Mouse (Mus musculus) testis, adult 2 months (tissue): ENCODE measurements at regions not wholly inside any gene's neighbourhood (a gene's known extent, or its start where the extent isn't known, plus 50 kb on each side); places are given as distances from the start of the nearest gene placed in this dataset.

ENCODE experiments used
- H3K27ac ChIP-seq: fragments of 200-500 bp; 2 replicates; pipeline ENCODE4 v1.5.1; 2012; ENCODE audit warnings: low read depth, low read length; ENCODE audit not compliant: control insufficient read depth, insufficient read depth
- H3K27me3 ChIP-seq: fragments of 200-500 bp; 2 replicates; pipeline ENCODE4 v1.6.1; 2012; ENCODE audit warnings: mild to moderate bottlenecking, low read length, moderate library complexity; ENCODE audit not compliant: control insufficient read depth, insufficient read depth
- H3K36me3 ChIP-seq: fragments of 200-500 bp; 2 replicates; pipeline ENCODE4 v1.6.1; 2012; ENCODE audit warnings: mild to moderate bottlenecking, low read length; ENCODE audit not compliant: control insufficient read depth, insufficient read depth
- H3K4me1 ChIP-seq: fragments of 200-500 bp; 2 replicates; pipeline ENCODE4 v1.6.1; 2012; ENCODE audit warnings: low read length; ENCODE audit not compliant: control insufficient read depth, insufficient read depth
- H3K4me3 ChIP-seq: fragments of 200-500 bp; 2 replicates; pipeline ENCODE4 v1.5.1; 2012; ENCODE audit warnings: low read depth, mild to moderate bottlenecking, low read length, moderate library complexity, mixed read lengths; ENCODE audit not compliant: control insufficient read depth
- CTCF ChIP-seq: fragments of 200-500 bp; IDR thresholded peaks from 2 replicates; pipeline ENCODE4 v1.5.1; 2012; ENCODE audit warnings: low read depth, mild to moderate bottlenecking, inconsistent platforms, low read length, moderate library complexity; ENCODE audit not compliant: control insufficient read depth, insufficient read depth, insufficient replicate concordance
- POLR2A ChIP-seq: fragments of 200-500 bp; IDR thresholded peaks from 2 replicates; pipeline ENCODE4 v1.6.1; 2012; ENCODE audit warnings: low read depth, mild to moderate bottlenecking, inconsistent platforms, low read length, moderate library complexity; ENCODE audit not compliant: control insufficient read depth

- Histone ChIP-seq H3K36me3 (no peaks in the 10 kb centered on the region), H3K27me3 (no peaks in the 10 kb centered on the region), H3K4me3 (no peak overlapping the region), H3K4me1 (no peaks in the 10 kb centered on the region), H3K27ac (no peak overlapping the region)
- TF ChIP-seq CTCF (peak; percentile 46; the same call in 1 of the 2 replicates), POLR2A (no peak)
These were observed 345.0 kb downstream of the Ttll7 start for GRCm38 (mm10) chr3:147197215-147197614.

GRCm38 (mm10) chr3:147211127-147211940 is 359.2 kb downstream of the Ttll7 start:
- TF ChIP-seq CTCF (no peak), POLR2A (no peak)
- no peak overlapping the region for H3K27ac ChIP-seq

GRCm38 (mm10) chr3:147228663-147229062 is 376.5 kb downstream of the Ttll7 start:
- Histone ChIP-seq H3K4me3 (no peak overlapping the region), H3K36me3 (no peaks in the 10 kb centered on the region), H3K27me3 (no peaks in the 10 kb centered on the region), H3K4me1 (no peaks in the 10 kb centered on the region), H3K27ac (no peak overlapping the region)
- TF ChIP-seq CTCF = no peak
- TF ChIP-seq POLR2A = no peak

More at GRCm38 (mm10) chr3:147211127-147211940, 359.2 kb downstream of the Ttll7 start:
- Histone ChIP-seq H3K36me3 (no peaks in the 10 kb centered on the region), H3K4me1 (no peaks in the 10 kb centered on the region), H3K27me3 (no peaks in the 10 kb centered on the region), H3K4me3 (no peak overlapping the region)

- TF ChIP-seq CTCF (no peak), POLR2A (no peak)
- no peak overlapping the region for H3K4me3 ChIP-seq
- H3K36me3 ChIP-seq = no peaks in the 10 kb centered on the region
These were observed 378.4 kb downstream of the Ttll7 start for GRCm38 (mm10) chr3:147230594-147230993.

GRCm38 (mm10) chr3:147238398-147238797 is 386.2 kb downstream of the Ttll7 start:
- no peak for TF ChIP-seq POLR2A
- TF ChIP-seq CTCF = no peak

More at GRCm38 (mm10) chr3:147230594-147230993, 378.4 kb downstream of the Ttll7 start:
- H3K27ac ChIP-seq = no peak overlapping the region
- no peaks in the 10 kb centered on the region for H3K27me3 ChIP-seq
- H3K4me1 ChIP-seq = no peaks in the 10 kb centered on the region

GRCm38 (mm10) chr3:147240651-147241050 is 388.5 kb downstream of the Ttll7 start:
- TF ChIP-seq CTCF (no peak), POLR2A (no peak)
- H3K4me1 ChIP-seq = no peaks in the 10 kb centered on the region
- no peaks in the 10 kb centered on the region for H3K36me3 ChIP-seq
- no peaks in the 10 kb centered on the region for H3K27me3 ChIP-seq
- H3K27ac ChIP-seq = no peak overlapping the region
- H3K4me3 ChIP-seq = no peak overlapping the region

More at GRCm38 (mm10) chr3:147238398-147238797, 386.2 kb downstream of the Ttll7 start:
- H3K27ac ChIP-seq = no peak overlapping the region
- H3K4me1 ChIP-seq = no peaks in the 10 kb centered on the region
- no peak overlapping the region for H3K4me3 ChIP-seq
- H3K36me3 ChIP-seq = no peaks in the 10 kb centered on the region
- no peaks in the 10 kb centered on the region for H3K27me3 ChIP-seq

GRCm38 (mm10) chr3:147244911-147245430 is 392.8 kb downstream of the Ttll7 start:
- Histone ChIP-seq H3K4me1 (no peaks in the 10 kb centered on the region), H3K27me3 (no peaks in the 10 kb centered on the region), H3K4me3 (no peak overlapping the region), H3K27ac (no peak overlapping the region), H3K36me3 (no peaks in the 10 kb centered on the region)
- TF ChIP-seq CTCF (no peak), POLR2A (no peak)
